Mouse (Mus musculus): ENCODE results near the gene Cbarp. TPM values are rescaled to one million over a fixed set of nuclear protein-coding genes. Genes with fewer than 3 reads are reported as not detected.
A peak's percentile ranks its signal among the peaks of the same experiment; 100 is the strongest.

Gene Cbarp
- polyA plus RNA-seq, 1 experiment from 2014 or later: 5.5 TPM

- Histone ChIP-seq H3K9me3 (ENCODE audit: low read length) (no peaks in the 10 kb centered on the region), H3K4me2 (replicated peaks; ENCODE audit: low read depth, low read length) (no peak overlapping the region), H3K4me3 (ENCODE audit: low read depth, low read length) (no peak overlapping the region), H3K27me3 (replicated peaks; ENCODE audit: insufficient read depth, low read length) (no peaks in the 10 kb centered on the region), H3K36me3 (ENCODE audit: insufficient read depth, low read length) (peaks cover 6% of the 10 kb centered on the region; the same call in 1 of the 2 replicates), H3K4me1 (ENCODE audit: insufficient read depth, low read depth, low read length) (peaks cover 15% of the 10 kb centered on the region; the same call in 1 of the 2 replicates), H3K9ac (replicated peaks; ENCODE audit: low read depth) (no peak overlapping the region), H3K27ac (ENCODE audit: low read length) (peak overlapping the region; percentile 100)
- ATAC-seq: no peak
- TF ChIP-seq EP300 (IDR thresholded peaks at IDR 0.05): no peak
- TF ChIP-seq CTCF (IDR thresholded peaks at IDR 0.05): peak; percentile 94
- 70% methylated on average over 20 of the region's 20 CpGs for WGBS
- DNase-seq (ENCODE audit: low spot score): peak; percentile 81
Measured at GRCm38 (mm10) chr10:80144864-80145838, 4.5 kb upstream of the Cbarp start.

GRCm38 (mm10) chr10:80144159-80144558 lies 3.5 kb upstream of the Cbarp start:
- whole genome bisulfite sequencing: 90% methylated on average over 12 of the region's 12 CpGs
- Histone ChIP-seq H3K4me3 (ENCODE audit: low read depth, low read length) (no peak overlapping the region), H3K9me3 (ENCODE audit: low read length) (no peaks in the 10 kb centered on the region), H3K4me2 (replicated peaks; ENCODE audit: low read depth, low read length) (no peak overlapping the region), H3K27me3 (replicated peaks; ENCODE audit: insufficient read depth, low read length) (peaks cover 7% of the 10 kb centered on the region; the same call in 1 of the 2 replicates), H3K4me1 (ENCODE audit: insufficient read depth, low read depth, low read length) (peaks cover 18% of the 10 kb centered on the region; the same call in 1 of the 2 replicates), H3K9ac (replicated peaks; ENCODE audit: low read depth) (no peak overlapping the region), H3K27ac (ENCODE audit: low read length) (no peak overlapping the region), H3K36me3 (ENCODE audit: insufficient read depth, low read length) (no peaks in the 10 kb centered on the region)
- ATAC-seq (no peak), DNase-seq (ENCODE audit: low spot score) (no peak)
- TF ChIP-seq EP300 (IDR thresholded peaks at IDR 0.05) (no peak), CTCF (IDR thresholded peaks at IDR 0.05) (no peak)

- Histone ChIP-seq H3K9ac (replicated peaks; ENCODE audit: low read depth) (no peak overlapping the region), H3K4me3 (ENCODE audit: low read depth, low read length) (no peak overlapping the region), H3K27ac (ENCODE audit: low read length) (no peak overlapping the region), H3K4me2 (replicated peaks; ENCODE audit: low read depth, low read length) (no peak overlapping the region), H3K9me3 (ENCODE audit: low read length) (no peaks in the 10 kb centered on the region), H3K27me3 (replicated peaks; ENCODE audit: insufficient read depth, low read length) (peaks cover 7% of the 10 kb centered on the region; the same call in 1 of the 2 replicates), H3K36me3 (ENCODE audit: insufficient read depth, low read length) (no peaks in the 10 kb centered on the region), H3K4me1 (ENCODE audit: insufficient read depth, low read depth, low read length) (peaks cover 18% of the 10 kb centered on the region; the same call in 1 of the 2 replicates)
- ATAC-seq (no peak), DNase-seq (ENCODE audit: low spot score) (no peak)
- TF ChIP-seq EP300 (IDR thresholded peaks at IDR 0.05): no peak
- TF ChIP-seq CTCF (IDR thresholded peaks at IDR 0.05): no peak
- 93% methylated on average over 7 of the region's 7 CpGs for WGBS
Measured at GRCm38 (mm10) chr10:80143664-80144063, 3.0 kb upstream of the Cbarp start.

DNA sequence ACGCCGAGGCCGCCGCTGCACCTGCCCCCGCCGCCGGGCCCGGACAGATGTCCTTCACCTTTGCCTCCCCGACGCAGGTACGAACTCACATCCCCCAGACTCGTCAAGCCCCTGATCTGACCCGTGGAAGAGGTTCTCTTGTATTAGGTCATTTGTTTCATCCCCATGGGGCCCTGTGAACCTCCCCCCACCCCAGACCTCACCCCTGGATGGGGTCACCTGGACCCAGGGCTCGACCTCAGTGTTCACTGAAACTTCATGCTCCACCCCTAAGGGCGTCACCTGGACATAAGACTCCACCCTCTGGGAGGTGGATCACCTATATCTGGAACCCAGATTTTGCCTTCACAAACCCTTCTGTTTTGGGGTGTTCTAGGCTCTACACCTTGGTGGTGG lies 1.9 kb upstream of the Cbarp start:
- peaks cover 22% of the 10 kb centered on the region; the same call in 1 of the 2 replicates for H3K4me1 ChIP-seq (ENCODE audit: insufficient read depth, low read depth, low read length)

DNA sequence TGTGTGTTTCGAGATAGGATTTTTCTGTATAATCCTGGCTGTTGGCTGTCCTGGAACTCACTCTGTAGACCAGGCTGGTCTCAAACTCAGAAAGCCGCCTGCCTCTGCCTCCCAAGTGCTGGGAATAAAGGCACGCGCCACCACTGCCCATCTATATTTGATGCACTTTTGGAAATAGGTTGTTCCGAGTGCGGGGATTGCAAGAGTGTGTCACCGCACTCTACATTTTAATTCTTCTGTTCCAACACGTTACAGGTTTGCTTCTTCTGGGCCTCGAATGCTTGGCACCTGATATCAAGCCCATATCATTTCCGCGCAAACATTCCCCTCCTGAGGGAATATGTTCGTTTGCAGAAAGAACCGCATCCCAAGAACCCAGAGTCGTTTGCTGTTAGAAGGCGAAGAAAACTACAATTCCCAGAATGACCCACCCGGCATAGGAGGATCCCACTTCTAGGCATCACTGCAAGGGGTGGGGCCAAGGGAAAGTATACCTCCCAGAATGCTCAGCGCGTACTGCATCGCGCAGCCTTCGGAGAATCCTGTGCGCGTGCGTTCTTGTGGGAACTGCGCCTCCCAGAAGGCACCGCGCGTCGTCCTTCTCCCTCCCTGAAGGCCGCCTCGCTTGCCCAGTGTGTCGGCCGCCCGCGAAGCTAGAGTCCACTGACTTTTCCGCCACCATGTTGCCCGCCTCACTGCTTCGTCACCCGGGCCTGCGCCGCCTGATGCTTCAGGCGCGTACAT lies 1.3 kb upstream of the Cbarp start:
- Histone ChIP-seq H3K4me2 (replicated peaks; ENCODE audit: low read depth, low read length) (peak overlapping the region; percentile 87), H3K27ac (ENCODE audit: low read length) (peak overlapping the region; percentile 92), H3K9me3 (ENCODE audit: low read length) (no peaks in the 10 kb centered on the region), H3K27me3 (replicated peaks; ENCODE audit: insufficient read depth, low read length) (peaks cover 15% of the 10 kb centered on the region), H3K4me3 (ENCODE audit: low read depth, low read length) (peak overlapping the region; percentile 66), H3K4me1 (ENCODE audit: insufficient read depth, low read depth, low read length) (peaks cover 22% of the 10 kb centered on the region; the same call in 1 of the 2 replicates), H3K36me3 (ENCODE audit: insufficient read depth, low read length) (no peaks in the 10 kb centered on the region), H3K9ac (replicated peaks; ENCODE audit: low read depth) (peak overlapping the region; percentile 70)
- peak; percentile 87 for ATAC-seq
- no peak; the same call in 1 of the 2 replicates for TF ChIP-seq EP300 (IDR thresholded peaks at IDR 0.05)
- no peak; the same call in 1 of the 2 replicates for TF ChIP-seq CTCF (IDR thresholded peaks at IDR 0.05)
- under 1% methylated on average over 43 of the region's 43 CpGs for WGBS
- peak; percentile 100 for DNase-seq (ENCODE audit: low spot score)

More for the DNA sequence above, 1.9 kb upstream of the Cbarp start:
- Histone ChIP-seq H3K4me3 (ENCODE audit: low read depth, low read length) (peak overlapping the region; percentile 66), H3K9ac (replicated peaks; ENCODE audit: low read depth) (peak overlapping the region; percentile 70), H3K27ac (ENCODE audit: low read length) (peak overlapping the region; percentile 92), H3K4me2 (replicated peaks; ENCODE audit: low read depth, low read length) (peak overlapping the region; percentile 87), H3K36me3 (ENCODE audit: insufficient read depth, low read length) (no peaks in the 10 kb centered on the region), H3K9me3 (ENCODE audit: low read length) (no peaks in the 10 kb centered on the region), H3K27me3 (replicated peaks; ENCODE audit: insufficient read depth, low read length) (peaks cover 11% of the 10 kb centered on the region)
- DNase-seq (ENCODE audit: low spot score): peak; percentile 56
- no peak for TF ChIP-seq CTCF (IDR thresholded peaks at IDR 0.05)
- no peak for TF ChIP-seq EP300 (IDR thresholded peaks at IDR 0.05)
- no peak for ATAC-seq
- under 1% methylated on average over 15 of the region's 15 CpGs for WGBS

Data from lung, postnatal 0 days (tissue).